Mouse (Mus musculus): Measurements from ENCODE around the gene Cpeb4. TPM values are rescaled to one million over a fixed set of nuclear protein-coding genes. Genes with fewer than 3 reads are reported as not detected.
"Not testable (repeated sequence)": the region's sequence is repeated elsewhere in the genome, so short reads cannot be mapped to it uniquely, and the experiment has no call there.

Gene Cpeb4
- total and polyA plus RNA-seq, 2 experiments from 2014 or later, result 19.1 to 103 TPM

DNA sequence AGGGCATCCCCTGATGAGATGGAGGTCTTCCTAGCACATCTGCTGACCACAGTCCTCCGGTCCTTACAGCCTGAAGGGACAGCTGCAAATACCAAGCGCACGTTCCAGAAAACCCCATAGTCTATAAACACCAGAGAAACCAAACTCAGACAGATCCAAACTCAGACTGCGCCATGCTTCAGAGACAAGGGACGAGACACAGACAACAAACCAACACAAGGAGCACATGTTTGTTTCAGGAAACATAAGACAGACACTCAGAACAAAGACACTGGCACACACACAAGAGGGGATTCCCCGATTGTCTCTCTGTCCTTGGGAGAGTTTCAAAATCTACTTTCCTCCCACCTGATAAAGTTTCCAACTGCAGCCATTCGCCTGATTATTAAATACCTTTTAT lies 109.8 kb downstream of the Cpeb4 start:
- no peak for DNase-seq (ENCODE audit: low spot score)
- WGBS, result 93% methylated on average over 7 of the region's 7 CpGs
- H3K9ac ChIP-seq (replicated peaks; ENCODE audit: low read length, poor library complexity, severe bottlenecking), result no peak overlapping the region
- no peaks in the 10 kb centered on the region for H3K27me3 ChIP-seq (ENCODE audit: insufficient read depth, low read length)
- no peak overlapping the region for H3K4me2 ChIP-seq (ENCODE audit: low read depth, low read length, poor library complexity, severe bottlenecking)
- no peak overlapping the region for H3K27ac ChIP-seq (ENCODE audit: low read depth, low read length)
- H3K4me1 ChIP-seq (ENCODE audit: insufficient read depth, low read length), result no peaks in the 10 kb centered on the region
- H3K9me3 ChIP-seq (ENCODE audit: low read length), result no peaks in the 10 kb centered on the region
- no peak overlapping the region for H3K4me3 ChIP-seq (ENCODE audit: low read depth, low read length)
- no peak for ATAC-seq (ENCODE audit: low FRiP score)
- TF ChIP-seq CTCF (IDR thresholded peaks at IDR 0.05), result no peak
- H3K36me3 ChIP-seq (ENCODE audit: insufficient read depth, low read length), result no peaks in the 10 kb centered on the region

DNA sequence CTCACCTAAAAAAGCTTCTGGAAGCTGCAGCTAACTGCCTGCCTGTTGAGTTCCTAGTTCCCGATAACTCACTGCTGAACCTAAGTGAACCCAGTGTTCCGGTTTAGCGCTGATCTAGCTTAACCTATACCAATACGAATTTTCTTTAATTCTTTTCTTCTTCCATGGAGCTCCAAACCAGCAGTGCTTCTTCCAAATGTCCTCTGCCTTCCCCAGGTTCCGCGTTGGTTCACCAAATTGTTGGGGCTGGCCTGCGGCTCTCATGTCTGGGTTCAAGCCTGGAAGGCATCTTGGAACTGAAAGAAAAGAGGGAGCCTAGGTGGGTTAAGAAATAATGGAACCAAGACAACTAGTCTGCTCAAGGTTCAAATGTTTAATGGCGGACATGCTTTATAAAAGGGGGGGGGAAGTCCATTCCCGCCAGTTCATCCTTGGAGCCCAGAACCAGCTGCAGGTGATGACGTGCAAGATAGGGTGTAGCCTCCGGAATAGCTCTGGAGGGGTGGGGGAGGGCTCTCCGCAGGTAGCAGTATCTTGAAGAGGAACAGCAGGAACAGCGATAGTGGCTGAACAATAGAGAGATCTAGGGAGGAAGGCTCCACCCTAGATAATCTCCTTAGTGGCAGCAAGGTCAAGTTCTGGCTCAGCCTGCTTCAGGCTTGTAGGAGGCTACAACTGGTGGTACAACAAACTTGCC lies 110.4 kb downstream of the Cpeb4 start:
- WGBS, result 85% methylated on average over 13 of the region's 13 CpGs
- H3K9me3 ChIP-seq (ENCODE audit: low read length); H3K27ac ChIP-seq (ENCODE audit: low read depth, low read length): not testable (repeated sequence)

DNA sequence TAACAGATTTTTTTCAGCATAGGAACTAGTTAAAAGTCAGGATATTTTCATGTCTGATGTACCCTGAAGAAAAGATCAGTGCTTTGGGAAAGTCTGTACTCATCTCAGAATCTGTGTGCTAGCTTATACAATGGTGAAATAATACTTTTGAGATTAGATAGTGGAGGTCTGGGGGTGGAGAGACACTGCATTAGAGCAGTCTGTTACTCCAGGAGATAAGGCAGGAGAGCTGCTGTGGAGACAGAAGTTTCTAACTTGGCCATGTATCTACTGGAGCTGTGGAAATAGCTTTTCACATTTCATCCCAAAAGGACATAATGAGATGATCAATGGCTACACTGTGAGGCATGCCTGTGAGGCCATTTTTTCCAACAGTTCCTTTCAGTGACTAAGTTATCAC lies 111.2 kb downstream of the Cpeb4 start:
- no peaks in the 10 kb centered on the region for H3K4me1 ChIP-seq (ENCODE audit: insufficient read depth, low read length)
- H3K9me3 ChIP-seq (ENCODE audit: low read length), result no peaks in the 10 kb centered on the region
- no peak overlapping the region for H3K9ac ChIP-seq (replicated peaks; ENCODE audit: low read length, poor library complexity, severe bottlenecking)
- no peak overlapping the region for H3K27ac ChIP-seq (ENCODE audit: low read depth, low read length)
- no peaks in the 10 kb centered on the region for H3K27me3 ChIP-seq (ENCODE audit: insufficient read depth, low read length)
- DNase-seq (ENCODE audit: low spot score) (no peak), ATAC-seq (ENCODE audit: low FRiP score) (no peak)
- no peak overlapping the region for H3K4me3 ChIP-seq (ENCODE audit: low read depth, low read length)
- H3K36me3 ChIP-seq (ENCODE audit: insufficient read depth, low read length), result no peaks in the 10 kb centered on the region
- H3K4me2 ChIP-seq (ENCODE audit: low read depth, low read length, poor library complexity, severe bottlenecking), result no peak overlapping the region
- TF ChIP-seq CTCF (IDR thresholded peaks at IDR 0.05), result no peak

More for the DNA sequence above, 110.4 kb downstream of the Cpeb4 start:
- not testable (repeated sequence) for H3K4me3 ChIP-seq (ENCODE audit: low read depth, low read length); H3K9ac ChIP-seq (replicated peaks; ENCODE audit: low read length, poor library complexity, severe bottlenecking); ATAC-seq (ENCODE audit: low FRiP score); H3K4me1 ChIP-seq (ENCODE audit: insufficient read depth, low read length); H3K4me2 ChIP-seq (ENCODE audit: low read depth, low read length, poor library complexity, severe bottlenecking); DNase-seq (ENCODE audit: low spot score); H3K36me3 ChIP-seq (ENCODE audit: insufficient read depth, low read length); H3K27me3 ChIP-seq (ENCODE audit: insufficient read depth, low read length)

DNA sequence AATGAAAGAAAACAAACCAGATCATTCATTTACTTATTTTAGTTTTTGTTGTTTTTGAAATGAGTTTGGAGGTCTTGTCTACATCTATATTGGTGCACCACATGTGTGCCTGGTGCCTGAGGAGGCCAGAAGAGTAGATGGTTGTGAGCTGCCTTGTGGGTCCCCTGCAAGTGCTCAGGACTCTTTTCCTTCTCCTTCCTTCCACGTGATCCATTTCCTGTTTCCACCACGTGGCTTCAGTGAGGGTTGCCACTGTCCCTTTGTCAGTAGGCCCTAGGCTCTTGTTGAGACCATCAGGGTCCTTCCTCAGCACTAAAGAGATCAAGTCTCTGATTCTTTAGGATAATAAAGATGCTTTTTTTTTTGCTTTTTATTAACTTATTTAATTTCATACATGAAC lies 112.8 kb downstream of the Cpeb4 start:
- Histone ChIP-seq H3K4me3 (ENCODE audit: low read depth, low read length) (no peak overlapping the region), H3K9ac (replicated peaks; ENCODE audit: low read length, poor library complexity, severe bottlenecking) (no peak overlapping the region), H3K4me2 (ENCODE audit: low read depth, low read length, poor library complexity, severe bottlenecking) (no peak overlapping the region), H3K27ac (ENCODE audit: low read depth, low read length) (no peak overlapping the region), H3K27me3 (ENCODE audit: insufficient read depth, low read length) (no peaks in the 10 kb centered on the region), H3K4me1 (ENCODE audit: insufficient read depth, low read length) (no peaks in the 10 kb centered on the region), H3K36me3 (ENCODE audit: insufficient read depth, low read length) (no peaks in the 10 kb centered on the region), H3K9me3 (ENCODE audit: low read length) (no peaks in the 10 kb centered on the region)
- DNase-seq (ENCODE audit: low spot score), result no peak
- no peak for ATAC-seq (ENCODE audit: low FRiP score)
- 72% methylated on average over 2 of the region's 2 CpGs for WGBS
- no peak for TF ChIP-seq CTCF (IDR thresholded peaks at IDR 0.05)

Other genes with a start within 250 kb of the Cpeb4 start
- gene Bod1, start 200.3 kb upstream of the Cpeb4 start, total RNA-seq (2014; rRNA removed), result 91.6 and 129 TPM in 2 replicates
- gene Bod1, start 200.3 kb upstream of the Cpeb4 start, polyA plus RNA-seq (2015; fragmentation: Nextera tagmentation; extraction: Ambion mirVana), result 126 and 134 TPM in 2 replicates
- gene 4930524B15Rik, start 93.4 kb downstream of the Cpeb4 start, total RNA-seq (2014; rRNA removed), result 0.94 TPM in 1 of 2 replicates, not detected in the other
- gene 4930524B15Rik, start 93.4 kb downstream of the Cpeb4 start, polyA plus RNA-seq (2015; fragmentation: Nextera tagmentation; extraction: Ambion mirVana), result 0.47 and 0.48 TPM in 2 replicates
- 1,042 and 1,173 TPM in 2 replicates for gene Nsg2, start 128.3 kb downstream of the Cpeb4 start, total RNA-seq (2014; rRNA removed)
- gene Nsg2, start 128.3 kb downstream of the Cpeb4 start, polyA plus RNA-seq (2015; fragmentation: Nextera tagmentation; extraction: Ambion mirVana), result 641 and 644 TPM in 2 replicates

Data from midbrain, postnatal 0 days (tissue).